Comparison of ENCODE assay signal across 12 mouse cellular contexts in the genomic region with DNA sequence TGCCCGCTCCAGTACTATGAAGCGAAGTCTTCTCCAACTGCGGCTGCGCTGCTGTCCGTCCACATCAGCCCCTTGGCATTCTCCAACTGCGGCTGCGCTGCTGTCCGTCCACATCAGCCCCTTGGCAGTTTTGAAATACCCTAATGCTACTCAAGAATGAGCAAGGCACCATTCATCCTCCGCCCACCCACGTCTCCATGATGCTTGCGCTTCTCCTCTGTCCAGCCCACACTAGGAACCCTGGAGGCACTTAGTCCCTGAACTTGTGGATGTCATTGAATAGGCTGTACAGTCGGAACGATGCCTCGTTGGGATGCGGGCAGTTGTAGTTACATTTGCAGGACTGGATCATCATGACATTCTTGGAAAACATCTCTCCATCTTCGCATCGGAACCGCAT. TPM values are rescaled to one million over a fixed set of nuclear protein-coding genes. Genes with fewer than 3 reads are reported as not detected.
DNase-seq lines count a peak whose midpoint lies in the region; ATAC-seq and TF ChIP-seq lines count a peak whose summit lies in the region.
"Had no signal": no experiment of that assay in that cellular context is flagged by ENCODE, and none has a peak within 500 bp of the region (broad histone marks: within the 10 kb centered on the region; RNA-seq: fewer than 3 reads in every experiment).

No protein-coding gene starts in this region.

- no peaks in the 10 kb centered on the region for H3K27me3 ChIP-seq in heart, embryonic 12.5 days (replicated peaks)
- H3K27me3 ChIP-seq in forebrain, embryonic 15.5 days = peaks cover 8% of the 10 kb centered on the region
- H3K27me3 ChIP-seq in neural tube, embryonic 15.5 days (replicated peaks) = peaks cover 13% of the 10 kb centered on the region
- H3K27me3 ChIP-seq in liver, postnatal 0 days (ENCODE audit: insufficient read depth, low read length) = peaks cover 27% of the 10 kb centered on the region
- H3K27me3 ChIP-seq: CH12.LX had no signal

- H3K4me1 ChIP-seq in heart, embryonic 12.5 days (replicated peaks) = peaks cover 40% of the 10 kb centered on the region
- peaks cover 60% of the 10 kb centered on the region for H3K4me1 ChIP-seq in forebrain, embryonic 15.5 days
- H3K4me1 ChIP-seq in neural tube, embryonic 15.5 days = peaks cover 52% of the 10 kb centered on the region
- H3K4me1 ChIP-seq in liver, postnatal 0 days (ENCODE audit: insufficient read depth) = peaks cover 8% of the 10 kb centered on the region; the same call in 1 of the 2 replicates

- peak overlapping the region; percentile 67 for H3K4me3 ChIP-seq in heart, embryonic 12.5 days
- H3K4me3 ChIP-seq in forebrain, embryonic 15.5 days = peak overlapping the region; percentile 51
- no peak overlapping the region for H3K4me3 ChIP-seq in neural tube, embryonic 15.5 days (replicated peaks)
- no peak overlapping the region for H3K4me3 ChIP-seq in liver, postnatal 0 days (ENCODE audit: low read depth, low read length)

- DNase-seq in heart, postnatal 10 days = no peak
- peak; percentile 22 for DNase-seq in lung, postnatal 14 days
- no peak for DNase-seq in lung, postnatal 36 days
- DNase-seq in urinary bladder, postnatal 10 days (ENCODE audit: low spot score) = no peak
- DNase-seq in liver, postnatal 0 days = no peak
- DNase-seq: cerebellum, adult 9-11 months; lung, adult 2 months had no signal

- TF ChIP-seq EP300 in liver, postnatal 0 days (IDR thresholded peaks at IDR 0.05; ENCODE audit: low read depth) = no peak

- intact Hi-C loops in heart, postnatal 10 days (cut with DNase I) = loop anchor here (5.0 kb wide), 1 partner anchor 65 kb away; no protein-coding TSS in a partner anchor

- ATAC-seq in heart, embryonic 12.5 days (ENCODE audit: insufficient number of reproducible peaks, low FRiP score) = no peak
- ATAC-seq in forebrain, embryonic 15.5 days (replicated peaks) = no peak
- ATAC-seq in neural tube, embryonic 15.5 days (ENCODE audit: low FRiP score) = no peak
- ATAC-seq in liver, postnatal 0 days = no peak

- H3K9me3 ChIP-seq in heart, embryonic 12.5 days (replicated peaks) = no peaks in the 10 kb centered on the region
- no peaks in the 10 kb centered on the region for H3K9me3 ChIP-seq in forebrain, embryonic 15.5 days
- H3K9me3 ChIP-seq in neural tube, embryonic 15.5 days (replicated peaks) = no peaks in the 10 kb centered on the region
- no peaks in the 10 kb centered on the region for H3K9me3 ChIP-seq in liver, postnatal 0 days (ENCODE audit: low read length)

- H3K27ac ChIP-seq in heart, embryonic 12.5 days (ENCODE audit: poor library complexity, severe bottlenecking) = no peak overlapping the region
- no peak overlapping the region for H3K27ac ChIP-seq in forebrain, embryonic 15.5 days (replicated peaks)
- H3K27ac ChIP-seq in neural tube, embryonic 15.5 days (replicated peaks) = no peak overlapping the region
- no peak overlapping the region for H3K27ac ChIP-seq in liver, postnatal 0 days (ENCODE audit: low read depth)
- H3K27ac ChIP-seq: layer of hippocampus, adult 2 months had no signal

- peak overlapping the region; percentile 53 for H3K9ac ChIP-seq in heart, embryonic 12.5 days
- H3K9ac ChIP-seq in forebrain, embryonic 15.5 days (replicated peaks) = no peak overlapping the region
- no peak overlapping the region for H3K9ac ChIP-seq in neural tube, embryonic 15.5 days (replicated peaks)
- no peak overlapping the region for H3K9ac ChIP-seq in liver, postnatal 0 days (replicated peaks)

- no peak for TF ChIP-seq CTCF in liver, postnatal 0 days (IDR thresholded peaks at IDR 0.05; ENCODE audit: low read depth)

- peaks cover 19% of the 10 kb centered on the region for H3K36me3 ChIP-seq in heart, embryonic 12.5 days
- H3K36me3 ChIP-seq in forebrain, embryonic 15.5 days = no peaks in the 10 kb centered on the region
- no peaks in the 10 kb centered on the region for H3K36me3 ChIP-seq in neural tube, embryonic 15.5 days
- 0 out of 2 replicates have a peak, but pooled peaks cover 4% of the 10 kb centered on the region for H3K36me3 ChIP-seq in liver, postnatal 0 days (replicated peaks; ENCODE audit: insufficient read depth, low read length)

- WGBS in heart, embryonic 12.5 days = 88% methylated on average over 18 of the region's 18 CpGs
- 72% methylated on average over 18 of the region's 18 CpGs for WGBS in forebrain, embryonic 15.5 days
- 77% methylated on average over 18 of the region's 18 CpGs for WGBS in neural tube, embryonic 15.5 days
- WGBS in liver, postnatal 0 days (ENCODE audit: insufficient replicate concordance) = 87% methylated on average over 18 of the region's 18 CpGs

- peak overlapping the region; percentile 89 for H3K4me2 ChIP-seq in heart, embryonic 12.5 days
- peak overlapping the region; percentile 76 for H3K4me2 ChIP-seq in forebrain, embryonic 15.5 days (replicated peaks)
- H3K4me2 ChIP-seq in neural tube, embryonic 15.5 days = peak overlapping the region; percentile 86; the same call in 1 of the 2 replicates
- no peak overlapping the region for H3K4me2 ChIP-seq in liver, postnatal 0 days (ENCODE audit: low read depth, low read length)

RNA-seq across cellular contexts. Expression of a gene that starts 2.4 kb away (rescaled TPM):
- 93.5 and 100 TPM in 2 replicates for polyA plus RNA-seq in heart, embryonic 12.5 days (2016; fragmentation: Nextera tagmentation; extraction: Ambion mirVana)
- total RNA-seq in heart, postnatal 10 days (2021) = 10 to 100 TPM; 39.4 to 45.3 TPM
- polyA plus RNA-seq in forebrain, embryonic 15.5 days (2015; fragmentation: Nextera tagmentation; extraction: Ambion mirVana) = 27.2 and 30.1 TPM in 2 replicates
- 8.9 and 10.2 TPM in 2 replicates for polyA plus RNA-seq in neural tube, embryonic 15.5 days (2015; fragmentation: Nextera tagmentation; extraction: Ambion mirVana)
- 3.5 and 3.9 TPM in 2 replicates for polyA plus RNA-seq in liver, postnatal 0 days (2015; fragmentation: Nextera tagmentation; extraction: Ambion mirVana)
- total RNA-seq: CH12.LX had no signal

Comparison
In these comparisons a context has a peak if more than half of its experiments do, and no peak if none do; other contexts are left out.
1. H3K4me3 ChIP-seq: peak in heart, embryonic 12.5 days (single experiment) and forebrain, embryonic 15.5 days (single experiment); none in neural tube, embryonic 15.5 days (single experiment) and liver, postnatal 0 days (single experiment).